Comparison of ENCODE assay signal across 16 mouse cellular contexts in genomic region chr4:47725005-47725340, GRCm38 (mm10).
DNase-seq lines count a peak whose midpoint lies in the region; ATAC-seq and TF ChIP-seq lines count a peak whose summit lies in the region.
"Had no signal": no experiment of that assay in that cellular context is flagged by ENCODE, and none has a peak within 500 bp of the region (broad histone marks: within the 10 kb centered on the region; RNA-seq: fewer than 3 reads in every experiment).

No protein-coding gene starts in this region.

- no peak for DNase-seq in forebrain, embryonic 10.5 days (ENCODE audit: extremely low spot score, low spot score)
- DNase-seq in hindbrain, embryonic 10.5 days (ENCODE audit: low spot score), result no peak
- no peak for DNase-seq in hindbrain, embryonic 14.5 days (ENCODE audit: low spot score)
- DNase-seq in lung, postnatal 0 days (ENCODE audit: low spot score), result peak; percentile 11
- DNase-seq in lung, adult 18-20 months, result no peak
- no peak for DNase-seq in limb, embryonic 11.5 days (ENCODE audit: low spot score)
- no peak for DNase-seq in layer of hippocampus, postnatal 14 days (ENCODE audit: low spot score in 2 of 2)
- DNase-seq: adrenal gland, postnatal 36 days; right cerebral cortex, postnatal 14 days; thymus, postnatal 36 days had no signal

- H3K4me2 ChIP-seq in forebrain, embryonic 16.5 days (ENCODE audit: low read length), result no peak overlapping the region
- H3K4me2 ChIP-seq in hindbrain, embryonic 14.5 days (replicated peaks), result no peak overlapping the region; the same call in 1 of the 2 replicates
- no peak overlapping the region for H3K4me2 ChIP-seq in lung, postnatal 0 days (replicated peaks; ENCODE audit: low read depth, low read length)
- peak overlapping the region; percentile 27; the same call in 1 of the 2 replicates for H3K4me2 ChIP-seq in limb, embryonic 11.5 days (ENCODE audit: low read depth, severe bottlenecking)

- H3K36me3 ChIP-seq in forebrain, embryonic 10.5 days (replicated peaks), result no peaks in the 10 kb centered on the region
- H3K36me3 ChIP-seq in forebrain, embryonic 16.5 days (ENCODE audit: control insufficient read depth, insufficient read depth), result no peaks in the 10 kb centered on the region
- no peaks in the 10 kb centered on the region for H3K36me3 ChIP-seq in hindbrain, embryonic 10.5 days
- no peaks in the 10 kb centered on the region for H3K36me3 ChIP-seq in hindbrain, embryonic 14.5 days (replicated peaks; ENCODE audit: control insufficient read depth, insufficient read depth)
- H3K36me3 ChIP-seq in lung, postnatal 0 days (ENCODE audit: insufficient read depth, low read length), result no peaks in the 10 kb centered on the region
- H3K36me3 ChIP-seq in limb, embryonic 11.5 days (ENCODE audit: control insufficient read depth, insufficient read depth, low read length), result no peaks in the 10 kb centered on the region

- H3K27me3 ChIP-seq in forebrain, embryonic 10.5 days (ENCODE audit: poor library complexity, severe bottlenecking), result peaks cover 51% of the 10 kb centered on the region
- no peaks in the 10 kb centered on the region for H3K27me3 ChIP-seq in forebrain, embryonic 16.5 days (replicated peaks; ENCODE audit: control insufficient read depth, insufficient read depth, low read length)
- H3K27me3 ChIP-seq in hindbrain, embryonic 10.5 days (ENCODE audit: insufficient read depth, poor library complexity, severe bottlenecking), result no peaks in the 10 kb centered on the region
- no peaks in the 10 kb centered on the region for H3K27me3 ChIP-seq in hindbrain, embryonic 14.5 days (ENCODE audit: control insufficient read depth, insufficient read depth, low read length)
- no peaks in the 10 kb centered on the region for H3K27me3 ChIP-seq in lung, postnatal 0 days (replicated peaks; ENCODE audit: insufficient read depth, low read length)
- no peaks in the 10 kb centered on the region for H3K27me3 ChIP-seq in limb, embryonic 11.5 days (ENCODE audit: control insufficient read depth, insufficient read depth, low read length)
- H3K27me3 ChIP-seq: CH12.LX had no signal

- H3K4me1 ChIP-seq in forebrain, embryonic 10.5 days, result peaks cover 26% of the 10 kb centered on the region
- peaks cover 7% of the 10 kb centered on the region for H3K4me1 ChIP-seq in forebrain, embryonic 16.5 days (replicated peaks; ENCODE audit: control insufficient read depth, insufficient read depth, low read length)
- H3K4me1 ChIP-seq in hindbrain, embryonic 10.5 days (replicated peaks), result peaks cover 16% of the 10 kb centered on the region
- H3K4me1 ChIP-seq in hindbrain, embryonic 14.5 days (replicated peaks; ENCODE audit: control insufficient read depth, insufficient read depth, low read length), result 0 out of 2 replicates have a peak, but pooled peaks cover 7% of the 10 kb centered on the region
- H3K4me1 ChIP-seq in lung, postnatal 0 days (ENCODE audit: insufficient read depth, low read depth, low read length), result no peaks in the 10 kb centered on the region
- peaks cover 6% of the 10 kb centered on the region; the same call in 1 of the 2 replicates for H3K4me1 ChIP-seq in limb, embryonic 11.5 days (ENCODE audit: control insufficient read depth, insufficient read depth, low read length)

- no peak overlapping the region for H3K27ac ChIP-seq in forebrain, embryonic 10.5 days
- H3K27ac ChIP-seq in forebrain, embryonic 16.5 days (ENCODE audit: low read length), result no peak overlapping the region
- H3K27ac ChIP-seq in hindbrain, embryonic 10.5 days, result no peak overlapping the region
- no peak overlapping the region for H3K27ac ChIP-seq in hindbrain, embryonic 14.5 days
- no peak overlapping the region for H3K27ac ChIP-seq in lung, postnatal 0 days (ENCODE audit: low read length)
- H3K27ac ChIP-seq in limb, embryonic 11.5 days (replicated peaks; ENCODE audit: low read depth, low read length), result no peak overlapping the region
- H3K27ac ChIP-seq: kidney, postnatal 0 days; layer of hippocampus, adult 2 months had no signal

- H3K9ac ChIP-seq in forebrain, embryonic 16.5 days (replicated peaks; ENCODE audit: low read depth, low read length), result no peak overlapping the region
- H3K9ac ChIP-seq in hindbrain, embryonic 14.5 days, result no peak overlapping the region
- no peak overlapping the region for H3K9ac ChIP-seq in lung, postnatal 0 days (replicated peaks; ENCODE audit: low read depth)
- H3K9ac ChIP-seq in limb, embryonic 11.5 days (ENCODE audit: low read length), result no peak overlapping the region

- TF ChIP-seq CTCF in lung, postnatal 0 days (IDR thresholded peaks at IDR 0.05), result no peak

- peak overlapping the region; percentile 18; the same call in 1 of the 2 replicates for H3K4me3 ChIP-seq in forebrain, embryonic 10.5 days
- H3K4me3 ChIP-seq in forebrain, embryonic 16.5 days (replicated peaks; ENCODE audit: low read length), result no peak overlapping the region
- H3K4me3 ChIP-seq in hindbrain, embryonic 10.5 days, result peak overlapping the region; percentile 27
- no peak overlapping the region for H3K4me3 ChIP-seq in hindbrain, embryonic 14.5 days (replicated peaks; ENCODE audit: low read length)
- no peak overlapping the region for H3K4me3 ChIP-seq in lung, postnatal 0 days (ENCODE audit: low read depth, low read length)
- H3K4me3 ChIP-seq in limb, embryonic 11.5 days (ENCODE audit: low read depth, low read length), result no peak overlapping the region
- H3K4me3 ChIP-seq: erythroblast, embryonic 14.5 days; layer of hippocampus, adult 2 months had no signal

- no peak for TF ChIP-seq EP300 in lung, postnatal 0 days (IDR thresholded peaks at IDR 0.05)

- H3K9me3 ChIP-seq in forebrain, embryonic 10.5 days, result no peaks in the 10 kb centered on the region; the same call in 1 of the 2 replicates
- peaks cover 8% of the 10 kb centered on the region; the same call in 1 of the 2 replicates for H3K9me3 ChIP-seq in forebrain, embryonic 16.5 days (ENCODE audit: control insufficient read depth, low read length)
- 0 out of 2 replicates have a peak, but pooled peaks cover 4% of the 10 kb centered on the region for H3K9me3 ChIP-seq in hindbrain, embryonic 10.5 days
- peaks cover 8% of the 10 kb centered on the region; the same call in 1 of the 2 replicates for H3K9me3 ChIP-seq in hindbrain, embryonic 14.5 days (ENCODE audit: control insufficient read depth, low read length)
- H3K9me3 ChIP-seq in lung, postnatal 0 days (ENCODE audit: low read length), result no peaks in the 10 kb centered on the region
- H3K9me3 ChIP-seq in limb, embryonic 11.5 days (ENCODE audit: control insufficient read depth, low read length), result no peaks in the 10 kb centered on the region

- no peak for ATAC-seq in forebrain, embryonic 16.5 days
- ATAC-seq in hindbrain, embryonic 14.5 days (ENCODE audit: low FRiP score), result no peak
- no peak for ATAC-seq in lung, postnatal 0 days
- ATAC-seq in limb, embryonic 11.5 days (ENCODE audit: insufficient number of reproducible peaks, low FRiP score, low TSS enrichment, low read depth), result no peak
- ATAC-seq: inflammation-experienced regulatory T-cells, adult 6 months had no signal

- 6% methylated on average over 3 of the region's 3 CpGs for WGBS in forebrain, embryonic 10.5 days
- 9% methylated on average over 3 of the region's 3 CpGs for WGBS in forebrain, embryonic 16.5 days
- whole genome bisulfite sequencing in hindbrain, embryonic 10.5 days, result 10% methylated on average over 3 of the region's 3 CpGs
- 13% methylated on average over 3 of the region's 3 CpGs for WGBS in hindbrain, embryonic 14.5 days
- 45% methylated on average over 3 of the region's 3 CpGs for WGBS in lung, postnatal 0 days
- 15% methylated on average over 3 of the region's 3 CpGs for WGBS in limb, embryonic 11.5 days

Comparison
In these comparisons a context has a peak if more than half of its experiments do, and no peak if none do; other contexts are left out.
1. H3K4me3 ChIP-seq: peak in forebrain, embryonic 10.5 days (single experiment) and hindbrain, embryonic 10.5 days (single experiment); none in forebrain, embryonic 16.5 days (single experiment), hindbrain, embryonic 14.5 days (single experiment), lung, postnatal 0 days (single experiment) and limb, embryonic 11.5 days (single experiment).